Mouse (Mus musculus) gastrocnemius, postnatal 10 days (tissue): Measurements from ENCODE around the gene Abhd17c. TPM values are rescaled to one million over a fixed set of nuclear protein-coding genes. Genes with fewer than 3 reads are reported as not detected.
A peak's percentile ranks its signal among the peaks of the same experiment; 100 is the strongest.

ENCODE experiments used
- DNase-seq: peaks from one replicate; pipeline ENCODE4 v3.0.0; 2021; ENCODE audit warnings: mixed read lengths
- total RNA-seq, 2 experiments: library from RNA; stranded (reverse); gene quantifications; 2 replicates each; pipeline ENCODE4 v1.2.3; 2021

Gene Abhd17c
- total RNA-seq, 2 experiments from 2014 or later: 7.5 to 10.5 TPM

GRCm38 (mm10) chr7:84117543-84118122 lies 34.1 kb downstream of the Abhd17c start:
- no peak for DNase-seq

GRCm38 (mm10) chr7:84116621-84117542 lies 34.8 kb downstream of the Abhd17c start:
- no peak for DNase-seq

GRCm38 (mm10) chr7:84115385-84115784 lies 36.3 kb downstream of the Abhd17c start:
- DNase-seq: no peak

- no peak for DNase-seq
Measured at GRCm38 (mm10) chr7:84114775-84115174, 36.9 kb downstream of the Abhd17c start.

- DNase-seq: no peak
Measured at GRCm38 (mm10) chr7:84113035-84113390, 38.7 kb downstream of the Abhd17c start.

- DNase-seq: no peak
Measured at GRCm38 (mm10) chr7:84112351-84113034, 39.2 kb downstream of the Abhd17c start.

GRCm38 (mm10) chr7:84111716-84112350 lies 39.9 kb downstream of the Abhd17c start:
- DNase-seq: no peak

GRCm38 (mm10) chr7:84106942-84107341 lies 44.8 kb downstream of the Abhd17c start:
- DNase-seq: no peak

GRCm38 (mm10) chr7:84102589-84102988 lies 49.1 kb downstream of the Abhd17c start:
- DNase-seq: no peak

GRCm38 (mm10) chr7:84100672-84101071 lies 51.0 kb downstream of the Abhd17c start:
- no peak for DNase-seq

GRCm38 (mm10) chr7:84098098-84098497 lies 53.6 kb downstream of the Abhd17c start:
- DNase-seq: no peak

- DNase-seq: peak; percentile 68
Measured at GRCm38 (mm10) chr7:84096501-84096900, 55.2 kb downstream of the Abhd17c start.

GRCm38 (mm10) chr7:84090793-84091192 lies 60.9 kb downstream of the Abhd17c start:
- no peak for DNase-seq

- DNase-seq: no peak
Measured at GRCm38 (mm10) chr7:84089777-84090176, 61.9 kb downstream of the Abhd17c start.

GRCm38 (mm10) chr7:84088971-84089370 lies 62.7 kb downstream of the Abhd17c start:
- peak; percentile 76 for DNase-seq

GRCm38 (mm10) chr7:84088191-84088590 lies 63.5 kb downstream of the Abhd17c start:
- no peak for DNase-seq

GRCm38 (mm10) chr7:84086039-84086829 lies 65.5 kb downstream of the Abhd17c start, which contains the start of gene Cemip:
Cemip (minus strand) TSS chr7:84086502.
- DNase-seq: peak; percentile 83

- peak; percentile 76 for DNase-seq
Measured at GRCm38 (mm10) chr7:84085049-84085945, 66.4 kb downstream of the Abhd17c start.

GRCm38 (mm10) chr7:84077257-84078013 lies 74.3 kb downstream of the Abhd17c start:
- no peak for DNase-seq

- no peak for DNase-seq
Measured at GRCm38 (mm10) chr7:84074266-84074665, 77.4 kb downstream of the Abhd17c start.
